Mouse (Mus musculus) CH12F3 (cell line): ENCODE results near the gene Tcf3.

Experiments used
- in situ Hi-C: fragments of 300-500 bp; cut with MboI; formaldehyde crosslinking; loops from 2 replicates; pipeline ENCODE4 v1.14.3; 2020; ENCODE audit warnings: low sequenced_read_pairs

The Tcf3 gene

DNA sequence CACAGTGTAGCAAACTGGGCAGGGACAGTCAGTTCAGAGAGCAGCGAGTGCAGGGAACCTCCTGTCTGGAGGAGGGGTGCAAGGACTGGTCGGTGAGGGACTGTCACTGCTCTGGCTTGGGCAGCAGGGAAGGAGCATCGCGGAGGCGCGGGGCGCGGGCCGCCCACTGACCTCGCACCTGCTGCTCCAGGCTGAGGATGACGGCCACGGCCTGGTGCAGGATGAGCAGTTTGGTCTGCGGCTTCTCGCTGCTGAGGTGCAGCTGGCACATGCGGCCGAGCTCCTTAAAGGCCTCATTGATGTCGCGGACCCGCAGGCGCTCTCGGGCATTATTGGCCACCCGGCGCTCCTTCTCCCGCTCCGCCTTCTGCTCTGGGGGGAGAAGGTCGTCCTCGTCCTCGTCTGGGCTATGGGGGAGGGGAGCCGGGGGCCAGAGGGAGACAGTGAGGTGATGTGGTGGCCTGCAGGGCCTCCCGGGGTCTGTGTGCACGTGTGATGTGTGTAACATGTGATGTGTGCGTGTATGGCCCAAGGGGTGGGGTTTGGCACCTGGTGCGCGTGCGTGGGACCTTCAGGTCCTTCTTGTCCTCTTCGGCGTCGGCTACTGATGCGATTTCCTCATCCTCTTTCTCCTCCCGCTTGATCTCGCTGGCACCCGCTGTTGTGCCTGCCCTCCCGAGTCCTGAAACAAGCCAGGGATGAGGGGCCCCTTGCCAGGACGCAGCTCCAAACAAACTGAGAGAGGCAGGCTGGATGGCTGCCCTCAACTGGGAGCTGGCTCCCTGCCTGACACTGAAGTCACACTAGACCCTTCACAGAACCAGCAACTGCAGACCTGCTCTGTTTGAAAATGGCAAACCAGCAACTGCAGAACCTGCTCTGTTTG, 20.5 kb downstream of the Tcf3 start:
- in situ Hi-C loops: no loop called here

DNA sequence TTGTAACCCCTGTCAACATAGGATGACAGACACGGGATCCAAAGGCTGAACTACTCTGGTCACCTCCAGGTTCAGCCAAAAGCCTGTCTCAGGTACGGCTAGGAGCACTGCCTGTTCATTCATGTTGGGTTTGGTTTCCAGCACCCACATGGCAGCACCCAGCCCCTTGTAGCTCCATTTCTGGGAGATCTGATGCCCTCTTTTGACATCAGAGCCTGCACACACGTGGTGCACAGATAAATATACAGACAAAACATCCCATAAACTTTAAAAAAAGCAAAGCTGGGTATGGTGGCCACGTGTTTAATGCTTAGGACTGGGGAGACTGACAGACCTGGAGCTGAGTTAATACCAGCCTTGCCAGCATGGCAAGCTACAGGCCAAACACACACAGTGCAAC, 25.5 kb downstream of the Tcf3 start:
- in situ Hi-C loops: no loop called here

DNA sequence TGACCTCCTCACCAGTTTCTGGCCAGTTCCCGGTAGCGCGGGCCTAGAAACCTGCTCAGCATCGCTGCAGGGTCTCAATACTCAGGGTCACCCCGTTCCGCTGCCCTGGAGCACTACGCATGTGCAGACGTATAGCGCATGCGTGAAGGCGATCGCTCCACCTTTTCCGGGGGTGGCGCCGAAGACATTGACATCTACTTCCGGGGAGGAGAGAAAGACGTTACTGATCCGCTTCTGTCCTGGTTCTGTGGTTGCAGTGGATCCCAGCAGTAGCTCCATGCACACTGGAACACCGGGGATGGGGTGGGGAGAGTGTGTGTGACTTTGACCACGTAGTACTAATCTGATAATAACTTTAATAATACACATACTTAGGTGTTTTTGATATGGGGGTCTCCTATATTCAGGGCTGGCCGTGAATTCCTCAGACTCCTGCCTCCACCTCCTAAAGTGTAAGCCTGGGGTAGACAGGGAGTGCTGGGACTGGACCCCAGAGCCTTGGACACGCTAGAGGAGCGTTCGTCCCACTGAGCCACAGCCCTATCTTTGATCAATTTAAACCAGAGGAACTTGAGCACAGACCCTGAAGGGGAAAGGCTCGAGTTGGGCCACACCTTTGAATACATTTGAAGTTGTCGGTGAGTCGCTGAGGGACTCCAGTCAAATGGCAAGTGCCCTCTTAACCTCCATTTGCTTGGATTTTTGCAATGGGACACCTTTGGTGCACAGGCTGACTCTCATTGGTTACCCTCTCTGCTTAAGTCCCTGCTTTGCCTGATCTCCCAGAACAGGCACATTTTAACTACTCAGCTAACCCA, 26.6 kb downstream of the Tcf3 start, which contains the start of gene Uqcr11:
Uqcr11 (minus strand) TSS at position 147 of the 818 bp plus-strand sequence.
- in situ Hi-C loops: no loop called here

DNA sequence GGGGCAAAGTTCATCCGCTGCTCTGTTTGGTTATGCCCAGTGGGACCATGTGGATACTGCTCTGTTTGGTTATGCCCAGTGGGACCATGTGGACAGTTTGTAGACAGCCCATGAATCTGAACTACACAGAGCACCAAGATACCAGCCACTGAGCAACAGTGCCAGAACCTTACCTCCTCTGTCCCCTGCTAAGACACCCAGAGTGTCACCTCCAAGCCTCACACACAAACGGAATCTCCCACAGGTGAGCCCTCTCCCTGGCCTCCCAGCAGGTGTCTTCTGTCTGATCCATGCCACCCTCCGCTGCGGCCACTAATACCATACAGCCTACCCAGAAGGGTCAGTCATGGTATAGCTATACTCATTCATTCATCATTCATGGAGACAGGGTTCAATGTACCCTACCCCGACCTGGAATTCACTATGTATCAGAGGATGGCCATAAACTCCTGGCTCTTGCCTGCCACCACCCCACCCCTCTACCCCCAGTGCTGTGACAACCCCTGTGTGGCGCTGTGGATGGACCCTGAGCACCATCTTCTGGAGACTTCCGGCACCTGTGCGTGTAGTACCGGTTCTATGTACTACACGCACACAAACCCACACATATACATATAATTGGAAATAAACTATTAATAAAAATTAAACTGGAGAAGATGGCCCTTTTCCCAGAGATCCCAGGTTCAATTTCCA, 27.8 kb downstream of the Tcf3 start:
- in situ Hi-C loops: no loop called here

DNA sequence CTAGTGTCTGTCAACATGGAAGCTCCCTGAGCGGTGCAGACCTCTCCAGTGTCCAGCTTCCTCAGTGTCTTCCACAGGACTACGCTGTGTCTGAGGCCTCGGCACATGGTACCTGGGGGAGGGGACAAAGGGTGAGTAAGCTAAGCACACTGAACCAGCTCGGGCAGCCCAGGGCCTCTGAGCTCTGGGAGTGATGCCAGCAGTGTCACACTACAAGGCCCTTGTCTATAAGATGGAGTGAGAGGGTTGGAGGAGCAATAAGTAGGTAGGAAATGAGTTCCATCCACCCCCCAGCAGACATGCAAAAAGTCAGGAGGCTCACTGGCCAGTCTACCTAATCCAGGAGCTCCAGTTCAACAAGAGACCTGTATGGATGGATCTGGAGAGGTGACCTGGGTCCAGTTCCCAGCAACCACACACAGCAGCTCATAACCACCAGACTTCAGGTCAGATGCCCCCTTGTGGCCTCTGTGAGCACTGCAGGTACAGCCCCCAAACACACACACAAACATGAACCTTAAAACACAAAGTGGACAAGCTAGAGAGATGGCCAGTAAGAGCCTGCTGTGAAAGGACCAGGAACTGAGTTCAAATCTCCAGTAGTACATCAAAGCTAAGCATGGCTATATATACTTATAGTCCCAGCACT, 30.3 kb downstream of the Tcf3 start:
- in situ Hi-C loops: no loop called here

DNA sequence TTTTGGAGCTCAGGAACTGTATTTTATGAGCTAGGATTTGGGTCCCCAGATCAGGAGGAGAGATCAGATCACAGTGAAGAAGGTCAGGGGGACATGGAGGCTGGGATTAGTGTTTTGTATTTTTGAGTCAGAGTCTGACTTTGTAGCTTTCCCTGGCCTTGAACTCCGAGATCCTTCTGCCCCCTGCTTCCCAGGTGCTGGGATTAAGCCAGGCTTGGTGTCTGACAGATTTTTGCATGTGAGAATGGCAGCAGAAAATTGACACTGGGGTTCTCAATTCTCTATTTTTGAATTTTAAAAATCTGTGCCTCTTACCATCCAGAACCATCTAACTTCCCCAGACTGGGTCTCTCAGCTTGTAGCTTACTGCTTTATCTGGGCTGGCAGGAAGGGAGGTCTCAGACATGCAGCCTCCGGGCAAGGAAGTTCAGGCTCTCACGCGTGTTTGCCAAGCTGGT, 32.7 kb downstream of the Tcf3 start:
- in situ Hi-C loops: no loop called here

DNA sequence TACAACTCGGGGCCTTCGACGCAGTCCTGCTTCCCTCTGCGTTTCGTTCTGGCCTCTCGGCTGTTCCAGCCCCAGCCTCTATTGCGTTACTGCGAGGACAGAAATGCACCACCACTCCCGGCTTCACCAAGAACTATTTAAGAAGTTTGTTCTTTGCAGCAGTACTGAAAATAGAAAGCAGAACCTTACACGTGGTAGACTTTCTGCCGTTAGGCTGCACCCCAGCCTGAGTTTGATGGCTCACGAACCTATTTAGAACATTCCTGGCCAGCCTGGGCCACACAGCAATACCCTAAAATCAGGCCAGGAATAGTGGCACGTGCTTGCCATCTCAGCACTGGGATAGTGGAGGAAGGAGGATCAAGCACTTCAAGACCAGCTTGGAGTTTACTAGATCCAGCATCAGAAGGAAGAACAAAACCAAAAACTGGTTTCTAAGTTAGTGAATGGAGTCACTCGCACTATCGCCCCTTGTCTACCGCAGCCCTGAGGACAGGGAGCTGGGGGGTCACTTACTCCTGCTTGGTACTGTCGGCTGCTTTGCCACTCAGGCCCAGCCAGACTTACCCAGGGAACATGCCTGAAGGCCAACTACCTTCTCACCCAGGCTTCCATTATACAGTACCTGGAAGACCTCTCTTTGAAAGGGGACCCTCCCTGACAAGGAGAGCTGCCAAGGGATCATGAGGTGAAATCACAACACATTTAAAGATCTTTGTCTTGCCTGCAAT, 33.3 kb downstream of the Tcf3 start:
- in situ Hi-C loops: no loop called here

DNA sequence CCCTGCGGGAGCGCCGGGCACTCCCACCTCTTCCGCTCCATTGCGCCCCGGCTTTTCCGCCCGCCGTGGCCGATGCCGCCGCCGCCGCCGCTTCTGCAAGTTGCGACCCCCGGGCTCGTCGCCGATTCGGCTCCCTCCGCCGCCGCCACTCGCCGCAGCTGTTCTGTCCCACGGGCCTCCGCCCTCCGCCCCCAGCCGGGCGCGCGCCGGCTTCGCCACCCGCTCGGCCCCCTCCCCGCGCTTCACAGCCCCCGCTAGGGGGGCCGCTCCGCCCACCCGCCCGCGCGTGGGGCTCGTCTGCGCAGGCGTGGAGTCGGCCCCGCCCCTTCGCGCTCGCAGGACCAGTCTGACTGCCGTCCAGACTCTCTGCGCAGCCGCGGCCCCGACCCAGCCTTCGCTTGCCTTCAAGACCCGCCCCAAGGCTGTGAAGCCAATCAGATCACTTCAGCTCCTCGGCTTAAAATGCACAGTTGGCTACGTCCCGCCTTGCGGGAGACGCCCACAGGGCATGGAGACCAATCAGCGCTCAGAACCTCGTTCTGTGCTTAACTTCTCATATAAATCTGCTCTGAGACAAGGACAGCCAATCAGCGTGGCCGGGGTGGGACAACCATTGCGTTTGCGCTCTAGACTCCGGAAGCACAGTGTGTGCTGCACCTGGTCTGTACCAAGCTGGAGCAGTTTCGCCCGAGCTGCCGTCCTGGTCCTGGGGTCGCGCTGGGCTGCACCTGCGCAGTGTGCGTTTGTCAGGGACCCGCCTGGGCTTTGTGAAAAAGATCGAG, 34.1 kb downstream of the Tcf3 start, which contains the start of gene Mbd3:
Mbd3 (minus strand) TSS at position 360 of the 782 bp plus-strand sequence.
- in situ Hi-C loops: no loop called here

DNA sequence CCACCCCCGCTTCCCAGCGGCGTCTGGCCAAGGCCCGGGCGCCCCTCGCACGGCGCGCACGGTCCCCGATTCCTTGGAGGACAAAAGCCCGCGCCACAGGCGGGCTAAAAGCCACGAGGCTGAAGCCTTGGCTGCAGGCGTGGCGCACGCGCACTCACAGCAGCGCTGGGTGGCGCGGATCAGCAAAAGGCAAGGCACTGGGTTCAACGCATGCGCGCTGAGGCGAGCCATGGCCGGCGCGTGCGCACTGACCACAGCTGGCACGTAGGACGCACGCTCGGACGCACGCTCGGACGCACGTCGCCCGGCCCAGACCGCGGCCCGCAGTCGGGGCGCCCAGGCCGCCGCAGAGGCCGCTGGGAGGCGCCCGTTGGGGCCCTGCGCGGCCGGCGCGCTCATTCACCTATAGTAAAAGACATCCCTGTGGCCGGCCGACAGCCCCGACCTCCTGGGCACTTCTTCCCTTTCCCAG, 34.7 kb downstream of the Tcf3 start:
- in situ Hi-C loops: no loop called here

DNA sequence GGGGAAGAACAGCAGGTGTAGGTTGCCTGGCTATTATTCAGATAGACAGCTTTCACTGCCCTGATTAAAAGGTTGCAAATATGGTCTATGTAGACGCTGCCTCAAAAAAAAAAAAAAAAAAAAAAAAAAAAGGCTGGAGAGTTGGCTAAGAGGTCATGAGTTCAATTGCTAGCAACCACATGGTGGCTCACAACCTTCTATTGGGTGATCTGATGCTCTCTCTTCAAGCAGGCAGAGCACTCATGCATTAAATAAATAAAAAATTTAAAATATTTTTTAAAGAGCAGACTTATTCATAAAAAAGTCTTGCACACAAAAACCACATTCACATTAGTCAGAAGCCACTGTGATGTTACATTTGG, 35.3 kb downstream of the Tcf3 start:
- in situ Hi-C loops: no loop called here

DNA sequence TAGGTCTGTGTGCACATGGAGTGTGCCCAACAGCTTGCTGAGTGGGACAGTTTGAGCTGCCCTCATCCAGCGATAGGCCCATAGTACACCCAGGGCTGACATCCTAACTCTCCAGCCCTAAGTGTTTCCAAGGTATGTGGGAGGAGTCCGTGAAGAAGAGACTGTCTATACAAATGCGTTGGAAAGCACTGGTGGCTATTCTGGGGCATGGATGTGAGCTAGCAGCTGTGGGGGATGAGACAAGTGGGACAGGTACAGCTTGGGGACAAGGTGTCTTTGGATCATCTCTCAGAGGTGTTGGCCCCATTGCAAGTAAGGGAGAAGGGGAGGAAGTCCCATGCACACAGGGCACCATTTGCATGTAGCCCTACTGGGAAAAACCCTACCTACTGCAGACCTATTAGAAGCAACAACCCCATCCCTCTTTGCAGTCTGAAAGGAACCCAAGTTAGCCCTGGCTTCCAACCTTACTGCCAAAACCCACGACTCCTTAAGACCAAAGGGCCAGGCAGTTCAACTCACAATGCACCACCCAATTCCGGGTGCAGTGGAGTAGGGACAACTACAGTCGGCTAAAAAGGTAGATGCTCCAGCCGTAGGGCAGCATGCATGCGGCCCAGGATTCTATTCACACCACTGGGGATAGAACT, 35.8 kb downstream of the Tcf3 start:
- in situ Hi-C loops: no loop called here

DNA sequence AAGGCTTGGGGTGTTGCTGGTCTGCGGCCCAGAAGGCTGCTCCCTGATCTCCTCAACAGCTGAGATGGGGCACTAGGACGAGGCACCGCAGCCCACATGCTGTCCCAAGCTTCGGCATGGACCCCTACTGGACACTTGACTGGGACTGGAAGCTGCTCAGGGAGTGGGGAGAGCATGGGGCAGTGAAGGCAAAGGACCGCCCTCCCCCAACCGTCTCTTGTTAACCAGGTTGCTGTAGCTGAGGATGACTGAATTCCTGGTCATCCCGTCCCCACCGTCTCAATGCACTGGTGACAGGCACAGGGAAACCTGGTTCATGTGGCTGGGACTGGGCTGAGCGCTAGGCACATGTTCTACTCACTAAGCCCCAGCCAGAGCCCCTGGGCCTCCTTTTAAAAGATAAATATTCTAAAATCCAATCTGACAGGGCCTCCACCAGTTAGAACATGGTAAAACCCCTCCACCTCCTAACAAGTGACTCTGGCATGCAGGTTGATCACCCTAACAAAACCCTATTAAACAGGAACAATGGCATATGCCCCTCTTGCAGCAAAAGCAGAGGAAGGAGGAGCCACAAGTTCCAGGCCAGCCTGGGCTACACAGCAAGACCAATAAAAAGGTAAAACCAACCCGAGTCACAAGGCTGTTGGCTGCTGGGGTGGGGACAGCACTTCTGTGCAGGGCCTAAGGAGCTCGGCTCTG, 36.5 kb downstream of the Tcf3 start:
- in situ Hi-C loops: no loop called here

DNA sequence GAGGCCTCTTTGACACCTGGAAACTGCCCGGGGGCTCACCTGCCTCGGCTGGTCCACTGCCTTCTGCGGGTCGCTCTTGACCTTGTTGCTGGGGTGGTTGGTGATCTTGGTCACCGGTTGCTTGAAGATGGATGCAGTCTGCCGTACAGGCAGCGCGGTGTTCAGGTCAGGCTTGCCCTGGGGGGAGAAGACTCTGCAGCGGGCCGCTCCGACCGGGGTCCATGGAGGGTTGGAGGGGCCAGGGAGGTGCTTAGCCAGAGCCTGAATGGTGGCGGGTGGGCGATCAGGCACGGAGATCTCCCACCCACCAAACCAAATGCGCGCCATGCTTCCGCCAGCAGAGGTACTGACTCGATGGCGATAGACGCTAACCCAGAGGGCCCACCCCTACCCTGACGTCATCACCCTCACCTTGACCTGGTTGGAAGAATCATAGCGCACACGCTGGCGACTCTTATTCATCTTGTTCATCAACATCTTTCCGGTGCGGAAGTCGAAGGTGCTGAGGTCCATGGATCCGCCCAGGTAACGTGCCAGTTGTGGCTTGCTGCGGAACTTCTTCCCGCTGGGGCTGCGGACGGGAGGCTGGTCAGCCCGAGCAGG, 38.3 kb downstream of the Tcf3 start:
- in situ Hi-C loops: no loop called here

DNA sequence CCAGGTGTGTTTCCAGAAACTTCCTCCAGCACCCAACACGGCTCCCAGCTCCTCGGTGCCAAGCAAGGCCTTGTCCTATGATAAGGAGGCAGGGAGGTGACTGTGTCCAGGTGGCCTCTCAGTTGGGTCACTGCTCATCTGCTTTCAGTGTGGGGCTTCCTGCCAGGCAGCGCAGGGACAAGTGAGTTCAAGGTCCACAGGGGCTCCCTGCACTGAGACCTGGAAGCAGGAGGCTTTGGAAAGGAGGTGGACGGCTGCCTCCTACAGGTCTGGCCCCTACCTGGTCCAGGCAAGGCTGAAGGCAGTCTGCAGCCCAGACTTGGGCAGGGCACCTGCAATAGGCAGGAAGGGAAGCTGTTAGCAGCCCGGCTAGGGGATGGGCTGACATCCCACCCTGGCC, 40.8 kb downstream of the Tcf3 start:
- in situ Hi-C loops: no loop called here

DNA sequence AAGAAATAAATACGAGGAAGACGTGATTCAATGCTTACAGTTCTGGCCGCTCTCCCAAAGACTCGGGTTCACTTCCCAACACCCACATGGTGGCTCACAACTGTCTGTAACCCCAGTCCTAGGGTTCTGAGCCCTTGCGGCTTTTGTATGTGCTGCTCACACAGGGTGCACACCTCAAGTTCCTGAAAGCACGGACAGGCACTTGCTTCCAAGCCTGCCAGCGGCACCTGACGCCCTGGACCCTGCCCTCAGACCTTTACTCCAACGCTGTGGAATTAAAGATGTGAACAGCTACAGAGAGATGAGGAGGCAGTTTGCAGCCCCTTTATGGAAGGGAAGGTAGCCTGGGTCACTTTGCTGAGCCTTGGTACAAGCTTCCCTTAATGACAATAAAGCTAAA, 42.8 kb downstream of the Tcf3 start:
- in situ Hi-C loops: no loop called here

DNA sequence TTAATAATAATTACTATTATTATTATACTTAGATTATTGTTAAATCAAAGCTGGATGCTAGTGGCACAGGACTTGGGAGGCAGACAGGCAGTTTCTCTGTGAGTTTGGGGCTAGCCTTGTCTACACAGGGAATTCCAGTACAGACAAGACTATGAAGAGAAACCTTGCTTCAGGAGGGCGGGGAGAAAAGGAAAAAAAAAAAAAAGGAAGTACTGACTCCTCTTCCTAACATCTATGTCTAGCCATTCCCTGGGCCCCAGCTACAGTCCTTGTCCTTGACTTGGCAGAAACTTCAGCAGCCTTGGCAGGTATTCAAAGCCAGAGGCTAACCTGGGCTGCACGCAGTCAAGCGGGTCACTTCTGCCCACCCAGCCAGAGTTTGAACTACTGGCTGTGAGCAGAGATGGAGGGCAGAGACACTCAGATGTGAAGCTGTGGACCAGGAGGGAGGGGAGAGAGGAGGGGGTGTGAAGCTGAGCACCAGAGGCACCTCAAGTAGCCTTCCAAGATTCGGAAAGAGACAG, 44.2 kb downstream of the Tcf3 start:
- in situ Hi-C loops: no loop called here

DNA sequence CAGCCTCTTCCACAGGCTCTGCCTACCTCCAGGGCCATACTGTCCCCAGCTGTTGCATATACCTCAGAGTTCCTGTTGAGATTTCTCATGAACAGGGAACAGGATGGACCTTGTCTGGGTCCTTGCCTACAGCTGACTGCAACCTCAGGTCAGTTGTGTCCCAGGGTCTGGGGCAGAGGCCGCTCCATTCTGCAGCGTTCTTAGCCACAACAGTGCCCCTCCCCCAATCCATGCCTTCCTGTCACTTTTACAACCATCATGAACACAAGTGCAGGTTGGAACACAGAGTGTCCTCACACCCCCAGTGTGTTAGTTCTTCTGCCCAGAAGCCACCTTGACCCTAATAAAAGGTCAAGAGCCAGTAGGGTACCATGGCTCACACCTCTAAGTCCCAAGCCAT, 44.7 kb downstream of the Tcf3 start:
- in situ Hi-C loops: no loop called here
